ENCODE assay signal across 8 mouse cellular contexts in genomic region chr6:122602242-122602991, GRCm38 (mm10). TPM values are rescaled to one million over a fixed set of nuclear protein-coding genes. Genes with fewer than 3 reads are reported as not detected.
DNase-seq lines count a peak whose midpoint lies in the region; ATAC-seq and TF ChIP-seq lines count a peak whose summit lies in the region.

Gene Apobec1 (minus strand): TSS chr6:122602444.

- peak within 1 kb of the TSS; percentile 70 to 94 for H3K4me3 ChIP-seq in MEL (ENCODE audit: control insufficient read depth in 1 of 2, insufficient read depth in 1 of 2, low read depth in 2 of 2, low read length in 2 of 2)
- peak within 1 kb of the TSS; percentile 61 for H3K4me3 ChIP-seq in lung, embryonic 16.5 days (ENCODE audit: low read length)

- peak within 1 kb of the TSS; percentile 56 for H3K4me2 ChIP-seq in lung, embryonic 16.5 days (ENCODE audit: low read depth, low read length)

- peak; percentile 96 to 97 for ATAC-seq in hematopoietic stem cell, adult 5-6 weeks (replicated peaks in 1 of 2; ENCODE audit: insufficient read depth in 1 of 2, low FRiP score in 2 of 2, low TSS enrichment in 1 of 2, low read depth in 1 of 2, poor library complexity in 2 of 2, severe bottlenecking in 2 of 2)
- ATAC-seq in lung, embryonic 16.5 days (ENCODE audit: low read depth): peak; percentile 91

- H3K79me2 ChIP-seq in MEL (ENCODE audit: control insufficient read depth, insufficient read depth, low read length, poor library complexity): peaks cover 7% of the 10 kb centered on the region

- peaks cover 0 to 13% of the 10 kb centered on the region in 2 experiments; a peak in 3 of 4 replicates for H3K36me3 ChIP-seq in MEL (ENCODE audit: control insufficient read depth in 1 of 2, insufficient read depth in 2 of 2, low read length in 2 of 2)
- no peaks in the 10 kb centered on the region for H3K36me3 ChIP-seq in lung, embryonic 16.5 days (ENCODE audit: control insufficient read depth, insufficient read depth, low read length)

- H3K9me3 ChIP-seq in MEL (replicated peaks; ENCODE audit: insufficient read depth, low read length): no peaks in the 10 kb centered on the region
- H3K9me3 ChIP-seq in lung, embryonic 16.5 days (ENCODE audit: control insufficient read depth, low read length): no peaks in the 10 kb centered on the region

- peak within 1 kb of the TSS; percentile 86 for H3K9ac ChIP-seq in MEL (ENCODE audit: control insufficient read depth, low read depth, low read length, poor library complexity, severe bottlenecking)
- H3K9ac ChIP-seq in lung, embryonic 16.5 days (ENCODE audit: low read length): peak within 1 kb of the TSS; percentile 71

- no peak for TF ChIP-seq RAD21 in MEL (IDR thresholded peaks at IDR 0.05; ENCODE audit: low read depth, low read length)

- H3K4me1 ChIP-seq in MEL (ENCODE audit: control insufficient read depth in 1 of 2, insufficient read depth in 2 of 2, low read length in 2 of 2): peaks cover 5 to 13% of the 10 kb centered on the region in 2 experiments
- no peaks in the 10 kb centered on the region for H3K4me1 ChIP-seq in lung, embryonic 16.5 days (replicated peaks; ENCODE audit: control insufficient read depth, insufficient read depth, low read length)

- no peak for TF ChIP-seq CTCF in MEL (IDR thresholded peaks at IDR 0.05 in 2 of 3, conservative IDR thresholded peaks at IDR 0.05 in 1 of 3; ENCODE audit: control insufficient read depth in 1 of 3, insufficient read depth in 1 of 3, low read depth in 2 of 3, low read length in 3 of 3, poor library complexity in 1 of 3, severe bottlenecking in 1 of 3)

- H3K27me3 ChIP-seq in MEL (ENCODE audit: control insufficient read depth in 1 of 2, insufficient read depth in 2 of 2, low read length in 2 of 2): no peaks in the 10 kb centered on the region
- H3K27me3 ChIP-seq in lung, embryonic 16.5 days (ENCODE audit: control insufficient read depth, insufficient read depth, low read depth, low read length): no peaks in the 10 kb centered on the region

- peak; percentile 95 for DNase-seq in MEL (ENCODE audit: low read depth, low spot score)
- peak; percentile 4 for DNase-seq in cerebellum, adult 9-10 months
- DNase-seq in forelimb bud, embryonic 11.5 days (ENCODE audit: low read depth, low spot score): peak; percentile 53
- DNase-seq in layer of hippocampus, adult 9-10 months (ENCODE audit: low spot score): peak; percentile 24
- peak; percentile 76 for DNase-seq in ovary, adult 18-20 months (ENCODE audit: low spot score)
- peak; percentile 80 for DNase-seq in thymus, postnatal 0 days (ENCODE audit: low spot score)

- H3K27ac ChIP-seq in MEL (ENCODE audit: control insufficient read depth, low read depth, low read length): peak within 1 kb of the TSS; percentile 87
- H3K27ac ChIP-seq in lung, embryonic 16.5 days (ENCODE audit: low read length): peak within 1 kb of the TSS; percentile 84

- WGBS in lung, embryonic 16.5 days: 3% methylated on average over 22 of the region's 22 CpGs

- TF ChIP-seq EP300 in MEL (IDR thresholded peaks at IDR 0.05; ENCODE audit: low read depth in 1 of 2, low read length in 2 of 2): peak in 1 of 2 experiments; percentile 37; a peak in 1 of 4 replicates

- peak; percentile 31 to 59; a peak in 2 of 4 replicates for TF ChIP-seq POLR2A in MEL (IDR thresholded peaks at IDR 0.05; ENCODE audit: control insufficient read depth in 1 of 2, insufficient read depth in 1 of 2, low read depth in 1 of 2, low read length in 2 of 2, poor library complexity in 1 of 2)

TF ChIP-seq in MEL, 35 proteins besides CTCF, POLR2A, EP300 and RAD21:
- TF ChIP-seq RCOR1 (IDR thresholded peaks at IDR 0.05; ENCODE audit: low read depth, low read length) (0 out of 2 replicates have a peak, but pooled peaks have one; percentile 17), ZMIZ1 (IDR thresholded peaks at IDR 0.05; ENCODE audit: low read depth, low read length) (peak; percentile 48; the same call in 1 of the 2 replicates), KAT2A (conservative IDR thresholded peaks at IDR 0.05; ENCODE audit: low read depth, low read length) (no peak), GATA1 (IDR thresholded peaks at IDR 0.05; ENCODE audit: low read depth, low read length) (peak; percentile 40; the same call in 1 of the 2 replicates), MXI1 (IDR thresholded peaks at IDR 0.05; ENCODE audit: low read depth, low read length) (no peak; the same call in none of the 2 replicates), MAX (IDR thresholded peaks at IDR 0.05; ENCODE audit: low read length) (no peak), ELF1 (IDR thresholded peaks at IDR 0.05; ENCODE audit: low read depth, low read length) (peak; percentile 38; the same call in 1 of the 2 replicates), ZNF384 (IDR thresholded peaks at IDR 0.05; ENCODE audit: low read depth, low read length) (no peak), BHLHE40 (IDR thresholded peaks at IDR 0.05; ENCODE audit: borderline replicate concordance, low read depth, low read length) (peak; percentile 13; the same call in 1 of the 2 replicates), GABPA (IDR thresholded peaks at IDR 0.05; ENCODE audit: low read depth, low read length) (no peak), SMC3 (IDR thresholded peaks at IDR 0.05; ENCODE audit: low read depth, low read length) (no peak), CHD1 (IDR thresholded peaks at IDR 0.05; ENCODE audit: low read depth, low read length) (no peak; the same call in 1 of the 2 replicates), HCFC1 (IDR thresholded peaks at IDR 0.05; ENCODE audit: low read depth, low read length) (peak; percentile 47; the same call in 1 of the 2 replicates), MAFK (IDR thresholded peaks at IDR 0.05; ENCODE audit: borderline replicate concordance, low read depth, low read length) (no peak), USF2 (IDR thresholded peaks at IDR 0.05; ENCODE audit: borderline replicate concordance in 1 of 2, insufficient read depth in 1 of 2, low read depth in 1 of 2, low read length in 2 of 2) (no peak), E2F4 (IDR thresholded peaks at IDR 0.05; ENCODE audit: borderline replicate concordance, low read depth, low read length) (no peak), TCF12 (IDR thresholded peaks at IDR 0.05; ENCODE audit: low read depth, low read length) (0 out of 2 replicates have a peak, but pooled peaks have one; percentile 16), UBTF (IDR thresholded peaks at IDR 0.05; ENCODE audit: borderline replicate concordance, insufficient read depth, low read depth, low read length) (no peak), MYC (IDR thresholded peaks at IDR 0.05; ENCODE audit: low read depth, low read length) (peak; percentile 59; the same call in 1 of the 2 replicates), CHD2 (IDR thresholded peaks at IDR 0.05; ENCODE audit: low read length) (no peak), TBP (IDR thresholded peaks at IDR 0.05; ENCODE audit: low read depth, low read length) (peak; percentile 60; the same call in 1 of the 2 replicates), MEF2A (IDR thresholded peaks at IDR 0.05; ENCODE audit: extremely low read depth, insufficient replicate concordance, low read depth, low read length, poor library complexity, severe bottlenecking) (no peak), SIN3A (IDR thresholded peaks at IDR 0.05; ENCODE audit: low read length) (peak; percentile 86), NRF1 (IDR thresholded peaks at IDR 0.05; ENCODE audit: insufficient read depth, low read depth, low read length, poor library complexity, severe bottlenecking) (no peak), POLR2AphosphoS2 (IDR thresholded peaks at IDR 0.05; ENCODE audit: low read length) (peak; percentile 69; the same call in 1 of the 2 replicates), ZC3H11A (IDR thresholded peaks at IDR 0.05; ENCODE audit: low read depth, low read length) (no peak), USF1 (IDR thresholded peaks at IDR 0.05; ENCODE audit: low read depth, low read length) (no peak), MAZ (IDR thresholded peaks at IDR 0.05; ENCODE audit: low read depth, low read length) (0 out of 2 replicates have a peak, but pooled peaks have one; percentile 35), JUND (IDR thresholded peaks at IDR 0.05; ENCODE audit: low read depth, low read length) (no peak), NELFE (IDR thresholded peaks at IDR 0.05; ENCODE audit: low read depth, low read length) (peak; percentile 42), MYB (IDR thresholded peaks at IDR 0.05; ENCODE audit: low read depth, low read length) (no peak), POLR2AphosphoS5 (IDR thresholded peaks at IDR 0.05; ENCODE audit: borderline replicate concordance, low read depth, low read length) (no peak), ZKSCAN1 (IDR thresholded peaks at IDR 0.05; ENCODE audit: low read depth, low read length) (no peak), TAL1 (IDR thresholded peaks at IDR 0.05; ENCODE audit: low read length) (no peak), ETS1 (IDR thresholded peaks at IDR 0.05; ENCODE audit: low read depth, low read length) (peak; percentile 82)

RNA-seq across cellular contexts. Expression of gene Apobec1, which starts in this region (rescaled TPM):
- total RNA-seq in MEL (2012; rRNA removed): 4.5 and 4.9 TPM in 2 replicates
- 1 to 10 TPM in 1 of 2 experiments, not detected in 1; 5.8 TPM for polyA plus RNA-seq in MEL (2012; ENCODE audit: insufficient read depth in 1 of 2, insufficient read length in 2 of 2, low read depth in 1 of 2, low replicate concordance in 2 of 2, missing spikeins in 1 of 2)
- total RNA-seq in hematopoietic stem cell, adult 5-6 weeks (2017): 12.1 and 17.4 TPM in 2 replicates
- polyA plus RNA-seq in lung, embryonic 16.5 days (2015; fragmentation: Nextera tagmentation; extraction: Ambion mirVana): 5.2 and 7.0 TPM in 2 replicates
- polyA plus RNA-seq in thymus, postnatal 0 days (2015; fragmentation: Nextera tagmentation; extraction: Ambion mirVana): 10.7 and 12.1 TPM in 2 replicates

Comparison
In these comparisons a context has a peak if more than half of its experiments do, and no peak if none do; other contexts are left out.
1. Peak in every context shown above with its lines: DNase-seq, ATAC-seq, H3K4me3 ChIP-seq and H3K27ac ChIP-seq.
2. DNase-seq: peak in every context shown above with its lines; median percentile 95 in MEL; 80 in thymus, postnatal 0 days; 76 in ovary, adult 18-20 months; 53 in forelimb bud, embryonic 11.5 days; 24 in layer of hippocampus, adult 9-10 months; 4 in cerebellum, adult 9-10 months.